Comparison of ENCODE assay signal across 8 mouse cellular contexts in the genomic region with DNA sequence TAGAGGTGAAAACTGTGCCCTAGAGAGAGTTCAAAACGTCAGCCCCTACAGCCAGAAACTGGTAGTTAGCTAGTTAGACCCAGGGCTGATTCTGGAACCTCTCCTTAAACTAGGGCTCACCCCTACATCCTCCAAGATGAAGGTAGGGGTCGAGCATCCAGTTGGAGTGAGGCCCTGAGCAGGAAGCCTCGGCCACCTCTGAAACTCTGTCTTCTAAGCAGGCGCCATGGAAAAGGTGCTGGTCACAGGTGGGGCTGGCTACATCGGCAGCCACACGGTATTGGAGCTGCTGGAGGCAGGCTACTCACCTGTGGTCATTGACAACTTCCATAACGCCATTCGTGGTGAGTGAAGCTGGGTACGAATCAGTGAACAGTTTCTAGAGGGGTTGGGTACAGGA. TPM values are rescaled to one million over a fixed set of nuclear protein-coding genes. Genes with fewer than 3 reads are reported as not detected.
DNase-seq lines count a peak whose midpoint lies in the region; ATAC-seq and TF ChIP-seq lines count a peak whose summit lies in the region.

No protein-coding gene starts in this region.

- peak overlapping the region; percentile 94; the same call in 1 of the 2 replicates for H3K4me2 ChIP-seq in limb, embryonic 11.5 days (ENCODE audit: low read depth, severe bottlenecking)
- no peak overlapping the region for H3K4me2 ChIP-seq in liver, embryonic 16.5 days (ENCODE audit: low read depth, low read length)

- H3K9me3 ChIP-seq in limb, embryonic 11.5 days (ENCODE audit: control insufficient read depth, low read length): no peaks in the 10 kb centered on the region
- no peaks in the 10 kb centered on the region for H3K9me3 ChIP-seq in limb, embryonic 10.5 days (replicated peaks)
- no peaks in the 10 kb centered on the region for H3K9me3 ChIP-seq in liver, embryonic 16.5 days (replicated peaks; ENCODE audit: control insufficient read depth, low read length)
- H3K9me3 ChIP-seq in forebrain, embryonic 10.5 days: no peaks in the 10 kb centered on the region

- H3K4me3 ChIP-seq in gastrocnemius, adult 2 months: no peak overlapping the region
- no peak overlapping the region for H3K4me3 ChIP-seq in limb, embryonic 11.5 days (ENCODE audit: low read depth, low read length)
- no peak overlapping the region for H3K4me3 ChIP-seq in limb, embryonic 10.5 days
- H3K4me3 ChIP-seq in embryonic fibroblast, embryonic 13.5 days (ENCODE audit: insufficient read depth, low read length): no peak overlapping the region; the same call in 1 of the 2 replicates
- H3K4me3 ChIP-seq in liver, embryonic 16.5 days (ENCODE audit: low read depth, low read length): no peak overlapping the region
- no peak overlapping the region for H3K4me3 ChIP-seq in left cerebral cortex, adult 2 months
- H3K4me3 ChIP-seq in forebrain, embryonic 10.5 days: no peak overlapping the region; the same call in 1 of the 2 replicates

- peaks cover 9% of the 10 kb centered on the region for H3K4me1 ChIP-seq in limb, embryonic 11.5 days (ENCODE audit: control insufficient read depth, insufficient read depth, low read length)
- peaks cover 35% of the 10 kb centered on the region for H3K4me1 ChIP-seq in limb, embryonic 10.5 days
- no peaks in the 10 kb centered on the region; the same call in 1 of the 2 replicates for H3K4me1 ChIP-seq in embryonic fibroblast, embryonic 13.5 days (ENCODE audit: control insufficient read depth, insufficient read depth, low read length)
- peaks cover 15% of the 10 kb centered on the region for H3K4me1 ChIP-seq in liver, embryonic 16.5 days (ENCODE audit: control insufficient read depth, low read depth, low read length)
- H3K4me1 ChIP-seq in forebrain, embryonic 10.5 days: peaks cover 38% of the 10 kb centered on the region

- peak overlapping the region; percentile 95; the same call in 1 of the 2 replicates for H3K27ac ChIP-seq in gastrocnemius, adult 2 months
- H3K27ac ChIP-seq in limb, embryonic 11.5 days (replicated peaks; ENCODE audit: low read depth, low read length): no peak overlapping the region
- no peak overlapping the region for H3K27ac ChIP-seq in limb, embryonic 10.5 days
- peak overlapping the region; percentile 31; the same call in 1 of the 2 replicates for H3K27ac ChIP-seq in embryonic fibroblast, embryonic 13.5 days (ENCODE audit: insufficient read depth, low read length)
- peak overlapping the region; percentile 68; the same call in 1 of the 2 replicates for H3K27ac ChIP-seq in liver, embryonic 16.5 days (ENCODE audit: low read length)
- no peak overlapping the region for H3K27ac ChIP-seq in left cerebral cortex, adult 2 months
- no peak overlapping the region for H3K27ac ChIP-seq in forebrain, embryonic 10.5 days

- WGBS in limb, embryonic 11.5 days: 84% methylated on average over 9 of the region's 9 CpGs
- WGBS in limb, embryonic 10.5 days: 90% methylated on average over 9 of the region's 9 CpGs
- 75% methylated on average over 9 of the region's 9 CpGs for WGBS in liver, embryonic 16.5 days (ENCODE audit: insufficient replicate concordance)
- WGBS in forebrain, embryonic 10.5 days: 89% methylated on average over 9 of the region's 9 CpGs

- peaks cover 18% of the 10 kb centered on the region for H3K36me3 ChIP-seq in limb, embryonic 11.5 days (ENCODE audit: control insufficient read depth, insufficient read depth, low read length)
- H3K36me3 ChIP-seq in limb, embryonic 10.5 days: peaks cover 73% of the 10 kb centered on the region
- peaks cover 28% of the 10 kb centered on the region for H3K36me3 ChIP-seq in liver, embryonic 16.5 days (ENCODE audit: control insufficient read depth, insufficient read depth)
- peaks cover 57% of the 10 kb centered on the region for H3K36me3 ChIP-seq in forebrain, embryonic 10.5 days (replicated peaks)

- no peak overlapping the region for H3K9ac ChIP-seq in limb, embryonic 11.5 days (ENCODE audit: low read length)
- no peak overlapping the region for H3K9ac ChIP-seq in liver, embryonic 16.5 days (ENCODE audit: low read depth, low read length)

- no peak for TF ChIP-seq CTCF in gastrocnemius, adult 2 months (IDR thresholded peaks at IDR 0.05)
- TF ChIP-seq CTCF in embryonic fibroblast, embryonic 13.5 days (IDR thresholded peaks at IDR 0.05; ENCODE audit: borderline replicate concordance, insufficient read depth, low read length): no peak
- no peak for TF ChIP-seq CTCF in left cerebral cortex, adult 2 months (IDR thresholded peaks at IDR 0.05)

- intact Hi-C loops in gastrocnemius, adult 2 months (cut with DNase I): no loop called here
- intact Hi-C loops in left cerebral cortex, adult 2 months (cut with DNase I): no loop called here

- DNase-seq in gastrocnemius, adult 2 months: no peak
- no peak for DNase-seq in gastrocnemius, postnatal 10 days
- no peak for DNase-seq in limb, embryonic 11.5 days (ENCODE audit: low spot score)
- no peak for DNase-seq in limb, embryonic 10.5 days (ENCODE audit: low spot score)
- DNase-seq in left cerebral cortex, adult 2 months (ENCODE audit: extremely low spot score in 1 of 2, low spot score in 2 of 2): no peak
- no peak for DNase-seq in forebrain, embryonic 10.5 days (ENCODE audit: extremely low spot score, low spot score)

- H3K27me3 ChIP-seq in limb, embryonic 11.5 days (ENCODE audit: control insufficient read depth, insufficient read depth, low read length): no peaks in the 10 kb centered on the region
- H3K27me3 ChIP-seq in limb, embryonic 10.5 days (ENCODE audit: low read depth, poor library complexity, severe bottlenecking): peaks cover 5% of the 10 kb centered on the region; the same call in 1 of the 2 replicates
- no peaks in the 10 kb centered on the region for H3K27me3 ChIP-seq in liver, embryonic 16.5 days (ENCODE audit: control insufficient read depth, insufficient read depth, low read depth, low read length)
- H3K27me3 ChIP-seq in forebrain, embryonic 10.5 days (ENCODE audit: poor library complexity, severe bottlenecking): 0 out of 2 replicates have a peak, but pooled peaks cover 6% of the 10 kb centered on the region

- no peak for TF ChIP-seq POLR2A in embryonic fibroblast, embryonic 13.5 days (IDR thresholded peaks at IDR 0.05; ENCODE audit: low read depth, low read length)

- ATAC-seq in limb, embryonic 11.5 days (ENCODE audit: insufficient number of reproducible peaks, low FRiP score, low TSS enrichment, low read depth): no peak
- ATAC-seq in liver, embryonic 16.5 days (ENCODE audit: low read depth): no peak

RNA-seq across cellular contexts. Expression of gene Gale, which starts 1.6 kb away (rescaled TPM):
- total RNA-seq in gastrocnemius, adult 2 months (2021): under 1 TPM in 1 of 2 experiments, not detected in 1; 0.47 TPM
- total RNA-seq in gastrocnemius, postnatal 10 days (2021): 1 to 10 TPM; 2.8 to 4.0 TPM
- 28.7 and 28.8 TPM in 2 replicates for polyA plus RNA-seq in limb, embryonic 11.5 days (2014; fragmentation: Nextera tagmentation; extraction: Ambion mirVana)
- polyA plus RNA-seq in limb, embryonic 10.5 days (2016; fragmentation: Nextera tagmentation; extraction: Ambion mirVana): 38.7 and 39.2 TPM in 2 replicates
- 12.7 and 18.0 TPM in 2 replicates for polyA plus RNA-seq in embryonic fibroblast, embryonic 13.5 days (2011; ENCODE audit: insufficient read length, low read depth, missing spikeins)
- 34.5 and 37.6 TPM in 2 replicates for polyA plus RNA-seq in liver, embryonic 16.5 days (2015; fragmentation: Nextera tagmentation; extraction: Ambion mirVana)
- 10 to 100 TPM; 22.0 to 22.9 TPM for total RNA-seq in left cerebral cortex, adult 2 months (2021)
- polyA plus RNA-seq in forebrain, embryonic 10.5 days (2016; fragmentation: Nextera tagmentation; extraction: Ambion mirVana): 39.7 and 41.0 TPM in 2 replicates

RNA-seq across cellular contexts. Expression of gene Lypla2, which starts 7.3 kb away (rescaled TPM):
- total RNA-seq in gastrocnemius, adult 2 months (2021): 10 to 100 TPM; 25.6 to 30.4 TPM
- 10 to 100 TPM; 31.4 to 35.0 TPM for total RNA-seq in gastrocnemius, postnatal 10 days (2021)
- 139 TPM in 2 replicates for polyA plus RNA-seq in limb, embryonic 11.5 days (2014; fragmentation: Nextera tagmentation; extraction: Ambion mirVana)
- polyA plus RNA-seq in limb, embryonic 10.5 days (2016; fragmentation: Nextera tagmentation; extraction: Ambion mirVana): 199 and 214 TPM in 2 replicates
- 31.6 and 35.5 TPM in 2 replicates for polyA plus RNA-seq in embryonic fibroblast, embryonic 13.5 days (2011; ENCODE audit: insufficient read length, low read depth, missing spikeins)
- 37.0 and 39.9 TPM in 2 replicates for polyA plus RNA-seq in liver, embryonic 16.5 days (2015; fragmentation: Nextera tagmentation; extraction: Ambion mirVana)
- total RNA-seq in left cerebral cortex, adult 2 months (2021): 10 to 100 TPM; 92.9 to 96.7 TPM
- polyA plus RNA-seq in forebrain, embryonic 10.5 days (2016; fragmentation: Nextera tagmentation; extraction: Ambion mirVana): 204 and 210 TPM in 2 replicates

RNA-seq across cellular contexts. Expression of gene Hmgcl, which starts 18.9 kb away (rescaled TPM):
- total RNA-seq in gastrocnemius, adult 2 months (2021): 10 to 100 TPM; 31.7 to 43.4 TPM
- total RNA-seq in gastrocnemius, postnatal 10 days (2021): 10 to 100 TPM; 43.7 to 49.2 TPM
- polyA plus RNA-seq in limb, embryonic 11.5 days (2014; fragmentation: Nextera tagmentation; extraction: Ambion mirVana): 76.4 and 79.7 TPM in 2 replicates
- 68.4 and 78.9 TPM in 2 replicates for polyA plus RNA-seq in limb, embryonic 10.5 days (2016; fragmentation: Nextera tagmentation; extraction: Ambion mirVana)
- polyA plus RNA-seq in embryonic fibroblast, embryonic 13.5 days (2011; ENCODE audit: insufficient read length, low read depth, missing spikeins): 19.5 and 24.1 TPM in 2 replicates
- polyA plus RNA-seq in liver, embryonic 16.5 days (2015; fragmentation: Nextera tagmentation; extraction: Ambion mirVana): 105 and 107 TPM in 2 replicates
- total RNA-seq in left cerebral cortex, adult 2 months (2021): 10 to 100 TPM; 33.4 to 34.1 TPM
- 65.0 and 65.4 TPM in 2 replicates for polyA plus RNA-seq in forebrain, embryonic 10.5 days (2016; fragmentation: Nextera tagmentation; extraction: Ambion mirVana)

RNA-seq across cellular contexts. Expression of gene Pithd1, which starts 22.0 kb away (rescaled TPM):
- 10 to 100 TPM; 23.3 to 28.5 TPM for total RNA-seq in gastrocnemius, adult 2 months (2021)
- 10 to 100 TPM; 22.0 to 23.5 TPM for total RNA-seq in gastrocnemius, postnatal 10 days (2021)
- polyA plus RNA-seq in limb, embryonic 11.5 days (2014; fragmentation: Nextera tagmentation; extraction: Ambion mirVana): 68.3 and 71.3 TPM in 2 replicates
- 73.2 and 73.6 TPM in 2 replicates for polyA plus RNA-seq in limb, embryonic 10.5 days (2016; fragmentation: Nextera tagmentation; extraction: Ambion mirVana)
- 17.5 and 22.1 TPM in 2 replicates for polyA plus RNA-seq in embryonic fibroblast, embryonic 13.5 days (2011; ENCODE audit: insufficient read length, low read depth, missing spikeins)
- 61.4 and 63.3 TPM in 2 replicates for polyA plus RNA-seq in liver, embryonic 16.5 days (2015; fragmentation: Nextera tagmentation; extraction: Ambion mirVana)
- 10 to 100 TPM; 75.9 to 95.0 TPM for total RNA-seq in left cerebral cortex, adult 2 months (2021)
- 73.6 and 75.8 TPM in 2 replicates for polyA plus RNA-seq in forebrain, embryonic 10.5 days (2016; fragmentation: Nextera tagmentation; extraction: Ambion mirVana)

RNA-seq across cellular contexts. Expression of gene Fuca1, which starts 44.6 kb away (rescaled TPM):
- 10 to 100 TPM; 17.0 to 23.0 TPM for total RNA-seq in gastrocnemius, adult 2 months (2021)
- total RNA-seq in gastrocnemius, postnatal 10 days (2021): 10 to 100 TPM; 36.1 to 41.4 TPM
- 40.1 and 40.8 TPM in 2 replicates for polyA plus RNA-seq in limb, embryonic 11.5 days (2014; fragmentation: Nextera tagmentation; extraction: Ambion mirVana)
- 42.5 and 52.3 TPM in 2 replicates for polyA plus RNA-seq in limb, embryonic 10.5 days (2016; fragmentation: Nextera tagmentation; extraction: Ambion mirVana)
- polyA plus RNA-seq in embryonic fibroblast, embryonic 13.5 days (2011; ENCODE audit: insufficient read length, low read depth, missing spikeins): 90.2 and 92.2 TPM in 2 replicates
- polyA plus RNA-seq in liver, embryonic 16.5 days (2015; fragmentation: Nextera tagmentation; extraction: Ambion mirVana): 22.7 and 28.0 TPM in 2 replicates
- total RNA-seq in left cerebral cortex, adult 2 months (2021): 10 to 100 TPM; 34.9 to 37.9 TPM
- polyA plus RNA-seq in forebrain, embryonic 10.5 days (2016; fragmentation: Nextera tagmentation; extraction: Ambion mirVana): 46.4 and 52.4 TPM in 2 replicates

Comparison
In these comparisons a context has a peak if more than half of its experiments do, and no peak if none do; other contexts are left out.
1. H3K27ac ChIP-seq: peak in gastrocnemius, adult 2 months (single experiment), embryonic fibroblast, embryonic 13.5 days (single experiment) and liver, embryonic 16.5 days (single experiment); none in limb, embryonic 11.5 days (single experiment), limb, embryonic 10.5 days (single experiment), left cerebral cortex, adult 2 months (single experiment) and forebrain, embryonic 10.5 days (single experiment).